Mouse (Mus musculus) inflammation-experienced regulatory T-cells (primary cell): ENCODE results near the gene Vmn2r3. TPM values are rescaled to one million over a fixed set of nuclear protein-coding genes. Genes with fewer than 3 reads are reported as not detected.

Source experiments
- polyA plus RNA-seq, 2 experiments: library from polyadenylated mRNA; unstranded; fragments of 100-300 nt; shearing (Covaris generic); gene quantifications; one replicate each; pipeline ENCODE4 v1.2.1; 2017

Vmn2r3 gene
- polyA plus RNA-seq = under 1 TPM in 1 of 2 experiments, not detected in 1; 0.06 TPM

GRCm38 (mm10) chr3:64289609-64290008 lies at the start of gene Vmn2r3:
Gene Vmn2r3 (minus strand): TSS chr3:64289709.

Other genes with a start within 250 kb of the Vmn2r3 start
- gene Vmn2r1, start 208.2 kb downstream of the Vmn2r3 start, polyA plus RNA-seq = under 1 TPM in 1 of 2 experiments, not detected in 1; 0.13 TPM
- under 1 TPM; 0.10 to 0.13 TPM for gene Vmn2r2, start 147.8 kb downstream of the Vmn2r3 start, polyA plus RNA-seq
- gene Vmn2r4, start 125.7 kb upstream of the Vmn2r3 start, polyA plus RNA-seq = under 1 TPM; 0.04 to 0.39 TPM
- gene Vmn2r5, start 220.1 kb upstream of the Vmn2r3 start, polyA plus RNA-seq = under 1 TPM in 1 of 2 experiments, not detected in 1; 0.04 TPM